Mouse (Mus musculus) E14TG2a.4 (cell line): Measurements from ENCODE around the gene Olfr183.

Source experiments
- CTCF ChIP-seq: conservative IDR thresholded peaks from 2 replicates; pipeline ENCODE4 v1.5.1; 2014; ENCODE audit warnings: low read length
- NANOG ChIP-seq: IDR thresholded peaks from 2 replicates; pipeline ENCODE4 v1.6.1; 2014; ENCODE audit warnings: borderline replicate concordance, low read length, mixed read lengths
- POU5F1 ChIP-seq: IDR thresholded peaks from 2 replicates; pipeline ENCODE4 v1.6.1; 2014; ENCODE audit warnings: low read length, borderline replicate concordance

GRCm38 (mm10) chr16:59048860-59049259 lies 53.7 kb downstream of the Olfr183 start:
- TF ChIP-seq CTCF: no peak
- no peak for TF ChIP-seq POU5F1
- no peak for TF ChIP-seq NANOG
